Mouse (Mus musculus): ENCODE measurements around the gene Hist1h3b.

DNA sequence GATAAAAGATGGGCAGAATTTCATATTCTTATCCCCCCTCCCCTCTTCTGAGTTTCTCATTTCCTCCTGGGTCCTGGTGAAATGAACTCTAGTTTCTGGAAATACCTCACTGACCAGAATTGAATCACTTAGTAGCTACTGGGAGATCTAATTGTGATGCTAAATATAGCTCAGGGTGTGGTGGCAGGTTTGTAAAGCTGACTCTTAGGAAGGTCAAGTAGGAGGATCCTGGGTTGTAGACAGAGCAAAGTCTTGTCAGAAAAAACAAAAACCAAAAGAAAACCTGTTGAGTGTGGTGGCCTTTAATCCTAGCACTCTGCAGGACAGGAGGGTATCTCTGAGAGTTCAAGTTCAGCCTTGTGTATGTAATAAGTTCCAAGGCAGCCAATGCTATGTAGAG lies 10.1 kb upstream of the Hist1h3b start:
- no peak for TF ChIP-seq CTCF (IDR thresholded peaks at IDR 0.05; ENCODE audit: borderline replicate concordance, extremely low read depth, insufficient read depth, insufficient read length)
- TF ChIP-seq POLR2A (IDR thresholded peaks at IDR 0.05; ENCODE audit: borderline replicate concordance, extremely low read depth, insufficient read depth, insufficient read length, poor library complexity, severe bottlenecking): no peak

Measured in brain, embryonic 14.5 days (tissue).